ENCODE assay signal across 9 mouse cellular contexts in genomic region chr12:34495940-34496339, GRCm38 (mm10).
A peak's percentile ranks its signal among the peaks of the same experiment; 100 is the strongest.
DNase-seq lines count a peak whose midpoint lies in the region; ATAC-seq lines count a peak whose summit lies in the region.
"Had no signal": no experiment of that assay in that cellular context is flagged by ENCODE, and none has a peak within 500 bp of the region (broad histone marks: within the 10 kb centered on the region; RNA-seq: fewer than 3 reads in every experiment).

No protein-coding gene starts in this region.

- no peak overlapping the region for H3K27ac ChIP-seq in embryonic facial prominence, embryonic 12.5 days
- H3K27ac ChIP-seq in limb, embryonic 10.5 days = no peak overlapping the region; the same call in 1 of the 2 replicates

- H3K4me3 ChIP-seq in embryonic facial prominence, embryonic 12.5 days = peak overlapping the region; percentile 15; the same call in 1 of the 2 replicates
- H3K4me3 ChIP-seq in limb, embryonic 10.5 days = peak overlapping the region; percentile 34; the same call in 1 of the 2 replicates

- no peak overlapping the region for H3K9ac ChIP-seq in embryonic facial prominence, embryonic 12.5 days

- no peaks in the 10 kb centered on the region; the same call in 1 of the 2 replicates for H3K4me1 ChIP-seq in embryonic facial prominence, embryonic 12.5 days
- no peaks in the 10 kb centered on the region for H3K4me1 ChIP-seq in limb, embryonic 10.5 days

- no peaks in the 10 kb centered on the region for H3K27me3 ChIP-seq in embryonic facial prominence, embryonic 12.5 days
- no peaks in the 10 kb centered on the region for H3K27me3 ChIP-seq in limb, embryonic 10.5 days (ENCODE audit: low read depth, poor library complexity, severe bottlenecking)

- H3K9me3 ChIP-seq in embryonic facial prominence, embryonic 12.5 days = no peaks in the 10 kb centered on the region
- no peaks in the 10 kb centered on the region for H3K9me3 ChIP-seq in limb, embryonic 10.5 days (replicated peaks)

- ATAC-seq in embryonic facial prominence, embryonic 12.5 days (ENCODE audit: insufficient number of reproducible peaks, insufficient read depth, low FRiP score, low TSS enrichment) = no peak
- no peak for ATAC-seq in monocyte, adult 5-6 weeks (replicated peaks; ENCODE audit: insufficient number of reproducible peaks, low FRiP score, low TSS enrichment, poor library complexity, severe bottlenecking)

- H3K4me2 ChIP-seq in embryonic facial prominence, embryonic 12.5 days (replicated peaks) = no peak overlapping the region

- H3K36me3 ChIP-seq in embryonic facial prominence, embryonic 12.5 days = no peaks in the 10 kb centered on the region
- no peaks in the 10 kb centered on the region for H3K36me3 ChIP-seq in limb, embryonic 10.5 days

- 40% methylated on average over 3 of the region's 3 CpGs for WGBS in embryonic facial prominence, embryonic 12.5 days
- WGBS in limb, embryonic 10.5 days = 60% methylated on average over 3 of the region's 3 CpGs

- peak; percentile 3 for DNase-seq in kidney, postnatal 14 days
- DNase-seq in kidney, adult 9 months = no peak
- DNase-seq in R1 (ENCODE audit: low read depth, low spot score) = peak; percentile 3
- DNase-seq in limb, embryonic 10.5 days (ENCODE audit: low spot score) = no peak
- DNase-seq in left cerebral cortex, adult 18-20 months (ENCODE audit: low spot score in 2 of 2) = no peak
- DNase-seq: cerebellum, adult 9-10 months; lung, postnatal 14 days had no signal

Comparison
In these comparisons a context has a peak if more than half of its experiments do, and no peak if none do; other contexts are left out.
1. DNase-seq: peak in kidney, postnatal 14 days (single experiment) and R1 (single experiment); none in kidney, adult 9 months (single experiment), limb, embryonic 10.5 days (single experiment) and left cerebral cortex, adult 18-20 months (0 of 2).